ENCODE assay signal across 7 mouse cellular contexts in genomic region chr4:3343443-3343842, GRCm38 (mm10).
DNase-seq lines count a peak whose midpoint lies in the region; ATAC-seq and TF ChIP-seq lines count a peak whose summit lies in the region.
"Not testable (repeated sequence)": the region's sequence is repeated elsewhere in the genome, so short reads cannot be mapped to it uniquely, and the experiment has no call there.

No protein-coding gene starts in this region.

- H3K4me1 ChIP-seq in liver, adult 2 months (ENCODE audit: control insufficient read depth, insufficient read depth, low read length); liver, embryonic 14.5 days (replicated peaks; ENCODE audit: control insufficient read depth in 2 of 2, insufficient read depth in 2 of 2, low read length in 1 of 2); liver, embryonic 16.5 days (ENCODE audit: control insufficient read depth, low read depth, low read length); liver, postnatal 0 days (ENCODE audit: insufficient read depth): not testable (repeated sequence)

- TF ChIP-seq EP300 in liver, embryonic 14.5 days (IDR thresholded peaks at IDR 0.05; ENCODE audit: low read depth); liver, postnatal 0 days (IDR thresholded peaks at IDR 0.05; ENCODE audit: low read depth): not testable (repeated sequence)

- not testable (repeated sequence) for H3K36me3 ChIP-seq in liver, adult 2 months (ENCODE audit: control insufficient read depth, insufficient read depth, low read length); liver, embryonic 14.5 days (replicated peaks; ENCODE audit: control insufficient read depth, insufficient read depth, low read depth); liver, embryonic 16.5 days (ENCODE audit: control insufficient read depth, insufficient read depth); liver, postnatal 0 days (replicated peaks; ENCODE audit: insufficient read depth, low read length)

- 20% methylated on average over 8 of the region's 8 CpGs for WGBS in liver, adult 2 months
- WGBS in liver, embryonic 14.5 days (ENCODE audit: insufficient replicate concordance), result 58% methylated on average over 8 of the region's 8 CpGs
- WGBS in liver, embryonic 16.5 days (ENCODE audit: insufficient replicate concordance), result 49% methylated on average over 8 of the region's 8 CpGs
- 56% methylated on average over 8 of the region's 8 CpGs for WGBS in liver, postnatal 0 days (ENCODE audit: insufficient replicate concordance)

- H3K4me3 ChIP-seq in liver, adult 2 months (ENCODE audit: insufficient read depth, low read depth, low read length); liver, embryonic 14.5 days (ENCODE audit: insufficient read depth in 1 of 2, low read depth in 2 of 2, low read length in 2 of 2); liver, embryonic 16.5 days (ENCODE audit: low read depth, low read length); liver, postnatal 0 days (ENCODE audit: low read depth, low read length): not testable (repeated sequence)

- H3K79me2 ChIP-seq in liver, adult 2 months (ENCODE audit: control insufficient read depth, insufficient read depth, low read length), result not testable (repeated sequence)

- not testable (repeated sequence) for ATAC-seq in liver, embryonic 14.5 days (ENCODE audit: insufficient read depth)
- peak; percentile 55; the same call in 1 of the 2 replicates for ATAC-seq in liver, embryonic 16.5 days (ENCODE audit: low read depth)
- ATAC-seq in liver, postnatal 0 days, result peak; percentile 66

- TF ChIP-seq POLR2A in liver, adult 2 months (IDR thresholded peaks at IDR 0.05; ENCODE audit: extremely low read depth, insufficient read depth, low read length), result not testable (repeated sequence)

- H3K27ac ChIP-seq in liver, adult 2 months (replicated peaks; ENCODE audit: insufficient read depth, low read depth, low read length); liver, embryonic 14.5 days; liver, embryonic 16.5 days (ENCODE audit: low read length); liver, postnatal 0 days (ENCODE audit: low read depth): not testable (repeated sequence)

- TF ChIP-seq CTCF in liver, adult 2 months (IDR thresholded peaks at IDR 0.05; ENCODE audit: low read depth, low read length); liver, embryonic 14.5 days (IDR thresholded peaks at IDR 0.05; ENCODE audit: low read depth); liver, postnatal 0 days (IDR thresholded peaks at IDR 0.05; ENCODE audit: low read depth): not testable (repeated sequence)

- not testable (repeated sequence) for H3K27me3 ChIP-seq in liver, adult 2 months (ENCODE audit: control insufficient read depth, insufficient read depth, low read length); liver, embryonic 14.5 days (ENCODE audit: control insufficient read depth, insufficient read depth, low read length); liver, embryonic 16.5 days (ENCODE audit: control insufficient read depth, insufficient read depth, low read depth, low read length); liver, postnatal 0 days (ENCODE audit: insufficient read depth, low read length)

- not testable (repeated sequence) for H3K9me3 ChIP-seq in liver, embryonic 14.5 days (ENCODE audit: control insufficient read depth, low read length); liver, embryonic 16.5 days (replicated peaks; ENCODE audit: control insufficient read depth, low read length); liver, postnatal 0 days (ENCODE audit: low read length)

- H3K4me2 ChIP-seq in liver, embryonic 14.5 days (ENCODE audit: low read depth); liver, embryonic 16.5 days (ENCODE audit: low read depth, low read length); liver, postnatal 0 days (ENCODE audit: low read depth, low read length): not testable (repeated sequence)

- DNase-seq in kidney, adult 18-20 months, result peak; percentile 4
- peak; percentile 3 for DNase-seq in liver
- peak; percentile 91 for DNase-seq in liver, adult 2 months (ENCODE audit: extremely low read depth, low read depth, low spot score)
- peak in 2 of 3 experiments; percentile 1 to 9 for DNase-seq in liver, embryonic 14.5 days (ENCODE audit: low read depth in 3 of 3, low spot score in 3 of 3)
- not testable (repeated sequence) for DNase-seq in liver, postnatal 0 days
- peak; percentile 64 for DNase-seq in yolk sac, embryonic 10.5 days (ENCODE audit: low spot score)

- not testable (repeated sequence) for H3K9ac ChIP-seq in liver, adult 2 months (ENCODE audit: low read depth, low read length); liver, embryonic 14.5 days (replicated peaks); liver, embryonic 16.5 days (ENCODE audit: low read depth, low read length); liver, postnatal 0 days (replicated peaks)
